Mouse (Mus musculus) G1E (cell line): ENCODE measurements around the gene Sqor.

ENCODE experiments used
- CTCF ChIP-seq: IDR thresholded peaks from 2 replicates; pipeline ENCODE4 v1.5.1; 2012; ENCODE audit warnings: low read depth, low read length, inconsistent platforms, mixed read lengths
- GATA1 ChIP-seq: IDR thresholded peaks from 2 replicates; pipeline ENCODE4 v1.6.1; 2012; ENCODE audit warnings: borderline replicate concordance, low read length, inconsistent platforms, mixed read lengths
- GATA2 ChIP-seq: IDR thresholded peaks from 2 replicates; pipeline ENCODE4 v1.6.1; 2012; ENCODE audit warnings: low read depth, low read length, inconsistent platforms, borderline replicate concordance
- TAL1 ChIP-seq: conservative IDR thresholded peaks from 2 replicates; pipeline ENCODE4 v1.6.1; 2012; ENCODE audit warnings: low read depth, low read length, inconsistent platforms, mixed read lengths

- TF ChIP-seq GATA1 (no peak), TAL1 (no peak), CTCF (no peak), GATA2 (no peak)
Measured at GRCm38 (mm10) chr2:122776823-122777222, 11.8 kb downstream of the Sqor start.
